Mouse (Mus musculus): ENCODE results near the gene Tex14. TPM values are rescaled to one million over a fixed set of nuclear protein-coding genes. Genes with fewer than 3 reads are reported as not detected.
"Not testable (repeated sequence)": the region's sequence is repeated elsewhere in the genome, so short reads cannot be mapped to it uniquely, and the experiment has no call there.

The Tex14 gene
- total RNA-seq, 2 experiments from 2014 or later = 0.37 to 0.82 TPM

DNA sequence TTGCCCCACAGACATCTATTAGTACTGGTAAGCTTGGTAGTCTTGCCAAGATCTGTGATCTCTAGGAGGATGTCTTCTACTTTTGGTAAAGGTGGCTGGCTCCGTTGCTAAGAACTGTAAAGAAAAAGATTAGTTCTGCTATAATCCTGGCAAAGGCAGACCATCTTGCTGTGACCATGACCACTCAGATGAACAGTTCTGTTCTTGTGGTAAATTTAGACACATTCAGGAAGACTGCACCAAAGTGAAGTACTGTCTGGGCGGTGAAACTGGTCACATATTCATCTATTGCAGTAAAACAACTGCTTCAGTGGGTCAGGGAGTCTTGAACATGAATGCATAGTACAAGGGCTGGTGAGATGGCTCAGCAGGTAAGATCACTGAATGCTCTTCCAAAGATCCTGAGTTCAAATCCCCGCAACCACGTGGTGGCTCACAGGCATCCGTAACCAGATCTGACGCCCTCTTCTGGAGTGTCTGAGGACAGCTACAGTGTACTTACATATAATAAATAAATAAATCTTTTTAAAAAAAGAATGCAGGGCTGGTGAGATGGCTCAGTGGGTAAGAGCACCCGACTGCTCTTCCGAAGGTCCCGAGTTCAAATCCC lies 63.9 kb downstream of the Tex14 start:
- DNase-seq (ENCODE audit: extremely low spot score in 1 of 2, low spot score in 1 of 2) = no peak

DNA sequence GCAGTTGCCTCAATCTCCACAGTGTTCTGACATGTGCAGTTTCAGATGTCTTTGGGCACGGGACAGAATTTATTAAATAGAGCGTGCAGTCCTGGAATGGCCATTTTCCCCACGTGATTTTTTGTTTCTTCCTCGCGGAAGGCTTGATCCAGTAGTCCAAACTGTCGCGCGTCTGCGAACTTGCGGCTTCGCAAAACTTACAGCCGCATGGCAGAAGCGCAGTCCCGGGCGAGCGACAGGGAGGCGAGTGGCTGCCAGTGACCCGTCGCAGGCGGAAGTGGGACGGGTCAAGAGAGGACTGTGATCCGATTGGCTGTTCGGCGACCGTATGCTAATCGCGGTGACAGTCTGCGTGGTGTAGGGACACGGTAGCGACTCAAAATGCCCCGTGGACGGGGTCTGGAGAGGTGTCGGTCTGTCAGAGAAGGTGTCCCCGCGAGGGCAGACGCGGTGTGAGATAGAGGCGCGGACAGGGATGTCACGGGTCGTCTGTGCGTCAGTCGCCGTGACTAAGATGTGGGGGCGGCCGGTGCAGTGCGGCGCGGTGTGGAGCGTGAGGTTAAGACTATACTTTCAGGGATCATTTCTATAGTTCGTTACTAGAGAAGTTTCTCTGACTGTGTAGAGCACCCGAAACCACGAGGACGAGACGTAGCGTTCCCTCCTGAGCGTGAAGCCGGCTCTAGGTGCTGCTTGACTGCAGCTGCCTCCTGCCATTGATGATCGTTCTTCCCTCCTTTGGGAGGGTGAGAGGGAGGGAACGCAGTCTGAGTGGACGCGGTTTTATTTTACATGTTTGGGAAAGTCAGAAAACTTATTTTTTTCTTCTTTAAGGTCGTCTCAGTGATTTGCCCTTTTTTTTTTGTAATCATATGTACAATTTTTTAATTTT lies 66.2 kb downstream of the Tex14 start:
- peak; percentile 24 to 30 for DNase-seq (ENCODE audit: extremely low spot score in 1 of 2, low spot score in 1 of 2)

DNA sequence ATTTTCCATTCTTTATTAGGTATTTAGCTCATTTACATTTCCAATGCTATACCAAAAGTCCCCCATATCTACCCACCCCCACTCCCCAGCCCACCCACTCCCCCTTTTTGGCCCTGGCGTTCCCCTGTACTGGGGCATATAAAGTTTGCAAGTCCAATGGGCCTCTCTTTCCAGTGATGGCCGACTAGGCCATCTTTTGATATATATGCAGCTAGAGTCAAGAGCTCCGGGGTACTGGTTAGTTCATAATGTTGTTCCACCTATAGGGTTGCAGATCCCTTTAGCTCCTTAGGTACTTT lies 66.8 kb downstream of the Tex14 start:
- not testable (repeated sequence) for DNase-seq (ENCODE audit: extremely low spot score in 1 of 2, low spot score in 1 of 2)

DNA sequence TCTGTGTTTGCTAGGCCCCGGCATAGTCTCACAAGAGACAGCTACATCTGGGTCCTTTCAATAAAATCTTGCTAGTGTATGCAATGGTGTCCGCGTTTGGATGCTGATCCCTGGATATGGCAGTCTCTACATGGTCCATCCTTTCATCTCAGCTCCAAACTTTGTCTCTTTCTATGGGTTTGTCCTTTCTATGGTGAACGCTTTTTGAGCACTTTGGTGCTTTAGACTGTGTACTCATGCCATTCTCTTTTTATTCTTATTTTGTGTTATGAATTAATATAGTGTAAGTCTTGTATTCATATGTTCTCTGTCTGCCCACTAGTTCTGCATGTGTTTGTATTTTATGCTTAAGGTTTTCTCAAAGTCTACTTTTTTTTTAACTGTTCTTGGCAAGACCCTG lies 67.2 kb downstream of the Tex14 start:
- not testable (repeated sequence) for DNase-seq (ENCODE audit: extremely low spot score in 1 of 2, low spot score in 1 of 2)

DNA sequence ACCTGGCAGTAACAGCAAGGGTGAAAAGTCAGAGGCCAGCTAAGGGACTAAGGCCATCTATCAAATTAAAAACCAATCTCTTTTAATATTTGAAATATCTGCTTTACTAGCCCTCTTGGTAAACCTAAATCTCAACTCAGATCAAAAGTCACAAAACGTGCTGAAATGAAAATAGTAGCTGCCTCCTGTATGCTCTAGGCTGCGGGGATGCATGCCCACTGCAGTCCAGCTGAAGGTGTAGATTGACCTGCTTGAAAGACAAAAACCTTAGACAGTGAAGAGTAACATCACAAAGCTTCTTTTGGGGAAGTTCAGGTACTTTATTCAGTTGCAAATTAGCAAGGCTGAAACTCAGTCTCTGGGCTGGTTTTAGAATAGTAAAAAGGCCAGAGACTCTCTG lies 74.3 kb downstream of the Tex14 start:
- not testable (repeated sequence) for DNase-seq (ENCODE audit: extremely low spot score in 1 of 2, low spot score in 1 of 2)

DNA sequence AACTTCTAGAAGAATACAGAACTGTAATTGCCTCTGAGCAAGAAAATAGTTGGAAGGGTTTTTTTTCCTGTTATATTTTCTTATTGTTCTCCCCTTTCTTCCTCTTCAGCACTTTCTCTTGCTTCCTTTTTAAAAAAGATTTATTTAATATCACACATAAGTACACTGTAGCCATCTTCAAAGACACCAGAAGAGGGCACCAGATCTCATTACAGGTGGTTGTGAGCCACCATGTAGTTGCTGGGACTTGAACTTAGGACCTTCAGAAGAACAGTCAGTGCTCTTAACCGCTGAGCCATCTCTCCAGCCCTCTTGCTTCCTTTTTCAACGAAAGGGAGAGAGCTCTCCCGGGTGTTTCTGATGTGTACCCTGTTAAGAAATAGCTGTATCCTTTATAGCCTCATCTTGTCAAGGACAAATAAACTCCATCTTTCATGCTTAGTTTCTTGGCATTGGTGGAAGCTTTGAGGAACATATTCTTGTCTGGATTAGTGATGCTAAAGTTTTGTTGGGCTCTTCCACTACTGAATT lies 79.0 kb downstream of the Tex14 start:
- DNase-seq (ENCODE audit: extremely low spot score in 1 of 2, low spot score in 1 of 2) = no peak

DNA sequence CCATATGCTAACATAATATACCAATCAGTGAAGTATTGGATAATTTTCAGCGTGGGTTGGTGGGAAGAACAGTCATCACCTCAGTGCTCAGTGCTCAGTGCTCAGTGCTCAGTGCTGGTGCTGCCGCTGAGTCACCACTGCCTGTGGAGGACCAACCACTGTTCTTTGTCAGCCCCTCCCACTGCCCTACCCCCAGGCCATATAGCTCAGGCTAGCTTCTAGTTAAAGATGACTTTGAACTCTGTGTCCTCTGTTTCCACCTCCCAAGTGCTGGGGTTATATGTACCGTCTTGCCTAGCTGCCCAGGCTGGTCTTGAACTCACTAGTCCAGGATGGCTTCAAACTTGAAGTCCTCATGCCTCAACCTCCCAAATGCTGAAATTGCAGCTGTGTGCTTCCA lies 84.1 kb downstream of the Tex14 start:
- DNase-seq (ENCODE audit: extremely low spot score in 1 of 2, low spot score in 1 of 2) = no peak

DNA sequence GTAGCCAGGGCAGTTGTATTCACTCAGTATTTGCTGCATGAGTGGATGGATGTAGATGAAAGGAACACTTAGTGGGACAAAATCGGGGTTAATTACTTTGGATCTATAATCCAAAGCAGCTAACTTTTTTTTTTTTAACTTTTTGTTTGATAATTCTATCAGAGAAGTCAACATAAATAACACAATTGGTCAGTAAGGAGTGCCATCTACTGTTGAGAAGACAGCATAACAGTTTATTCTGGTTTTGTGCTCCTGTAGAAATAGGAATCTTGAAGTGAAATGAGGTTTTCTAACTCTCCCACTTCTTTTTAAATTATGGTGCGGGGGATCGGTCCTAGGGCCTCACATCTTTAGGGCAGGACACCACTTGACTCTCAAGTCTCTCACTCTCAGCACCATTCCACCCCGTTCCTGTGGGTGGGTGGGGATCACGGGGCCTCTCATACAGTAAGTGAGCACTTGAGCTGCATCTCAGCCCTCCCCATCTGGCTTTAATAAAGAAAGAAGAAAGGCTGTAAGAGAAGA lies 99.9 kb downstream of the Tex14 start:
- DNase-seq (ENCODE audit: extremely low spot score in 1 of 2, low spot score in 1 of 2) = no peak

DNA sequence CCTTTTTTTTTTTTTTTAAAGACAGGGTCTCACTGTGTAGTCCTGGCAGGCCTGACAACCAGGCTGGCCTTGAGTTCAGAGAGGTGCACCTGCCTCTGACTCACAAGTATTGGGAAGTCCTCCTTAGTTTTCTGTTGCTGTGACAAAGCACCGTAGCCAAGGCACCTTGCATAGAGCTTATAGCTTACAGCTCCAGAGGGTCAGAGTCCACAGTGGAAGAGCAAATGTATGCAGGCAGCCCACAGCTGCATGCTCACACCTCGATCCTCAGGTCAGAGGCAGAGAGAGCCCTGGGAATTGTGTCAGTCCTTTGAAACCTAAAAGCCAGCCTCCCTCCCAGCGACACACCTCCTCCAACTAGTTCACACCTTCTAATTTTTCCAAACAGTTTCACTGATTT lies 101.6 kb downstream of the Tex14 start:
- DNase-seq (ENCODE audit: extremely low spot score in 1 of 2, low spot score in 1 of 2) = no peak

DNA sequence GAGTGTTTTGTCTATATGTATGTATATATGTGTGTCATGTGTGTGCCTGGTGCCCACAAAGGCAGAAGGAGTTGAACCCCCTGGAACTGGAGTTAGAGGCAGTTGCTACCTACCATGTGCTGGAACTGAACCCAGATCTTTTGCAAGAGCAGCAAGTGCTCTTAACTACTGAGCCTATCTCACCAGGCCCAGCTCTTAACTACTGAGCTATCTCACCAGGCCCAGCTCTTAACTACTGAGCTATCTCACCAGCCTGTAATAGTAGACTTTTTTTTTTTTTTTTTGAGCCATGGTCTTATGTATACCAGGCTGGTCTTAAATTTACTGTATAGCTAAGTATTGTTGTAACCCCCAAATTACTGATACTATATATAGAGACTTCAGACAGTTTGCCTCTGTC lies 102.2 kb downstream of the Tex14 start:
- DNase-seq (ENCODE audit: extremely low spot score in 1 of 2, low spot score in 1 of 2) = no peak

DNA sequence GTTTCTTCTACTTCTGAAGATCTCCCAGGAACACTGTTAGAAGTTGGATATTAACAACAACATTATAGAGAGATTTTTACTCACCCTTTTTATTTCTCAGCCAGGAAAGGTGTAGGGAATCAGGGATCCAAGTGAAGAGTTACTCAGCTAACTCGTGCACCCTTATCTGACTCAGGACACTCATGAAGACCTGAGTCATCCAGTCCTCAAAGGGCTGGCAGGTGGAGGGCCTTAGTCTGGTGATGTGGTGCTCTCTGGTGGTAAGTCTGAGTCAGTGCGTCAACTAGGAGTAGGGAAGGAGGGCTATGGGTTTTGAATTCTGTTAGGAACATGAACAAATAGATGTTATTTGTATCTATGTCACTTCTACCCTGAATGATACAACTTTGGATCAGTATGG lies 114.4 kb downstream of the Tex14 start:
- no peak for DNase-seq (ENCODE audit: extremely low spot score in 1 of 2, low spot score in 1 of 2)

DNA sequence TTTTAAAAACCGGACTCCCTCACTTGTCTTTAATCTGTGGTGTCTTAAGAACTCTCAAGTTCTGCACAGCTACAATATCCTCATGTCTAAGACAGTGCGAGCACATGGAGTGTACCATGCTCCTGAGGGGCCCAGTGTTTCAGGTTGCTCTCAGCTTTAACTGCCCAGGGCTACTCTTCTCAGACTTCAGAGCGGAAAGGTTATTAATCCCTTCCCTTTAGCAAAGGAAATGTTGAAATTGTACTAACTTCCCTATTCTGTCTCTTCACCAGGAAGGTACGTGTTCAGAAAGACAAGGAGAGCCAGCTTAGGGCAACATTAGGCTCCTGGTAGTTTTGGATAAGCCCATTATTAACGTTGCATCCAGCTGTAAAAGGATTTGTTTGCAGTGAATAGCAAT lies 118.6 kb downstream of the Tex14 start:
- no peak for DNase-seq (ENCODE audit: extremely low spot score in 1 of 2, low spot score in 1 of 2)

DNA sequence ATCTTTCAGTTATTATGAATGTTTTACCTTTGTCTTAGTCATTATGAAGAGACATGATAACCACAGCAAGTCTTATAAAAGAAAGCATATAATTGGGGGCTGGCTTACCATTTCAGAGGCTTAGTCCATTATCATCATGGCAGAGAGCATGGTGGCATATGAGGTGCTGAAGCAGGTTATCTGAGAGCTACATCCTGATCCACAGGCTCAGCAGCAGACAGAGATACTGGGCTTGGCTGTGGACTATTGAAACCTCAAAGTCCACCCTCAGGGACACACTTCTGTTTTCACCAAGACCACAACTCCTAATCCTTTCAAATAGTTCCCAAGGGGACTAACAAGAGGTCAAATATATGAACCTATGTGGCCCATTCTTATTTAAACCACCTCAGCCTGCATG lies 119.1 kb downstream of the Tex14 start:
- no peak for DNase-seq (ENCODE audit: extremely low spot score in 1 of 2, low spot score in 1 of 2)

DNA sequence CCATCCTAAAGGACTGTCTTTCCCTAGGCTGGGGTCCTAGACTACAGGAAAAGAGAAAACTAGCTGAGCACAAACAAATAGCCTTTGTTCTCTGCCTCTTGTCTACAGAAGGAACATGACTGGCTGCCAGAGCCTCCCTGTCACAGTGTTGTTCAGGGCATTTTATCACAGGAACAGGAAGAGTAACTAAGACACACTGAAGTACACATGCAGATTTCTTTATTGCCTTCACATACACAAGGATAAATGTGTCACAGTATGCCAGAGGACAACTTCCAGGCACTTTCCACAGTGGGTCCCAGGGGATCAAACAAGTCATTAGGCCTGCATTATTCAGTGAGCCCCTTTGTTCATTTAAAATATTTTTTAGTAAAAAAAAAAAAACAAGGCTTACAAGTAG lies 119.9 kb downstream of the Tex14 start:
- no peak for DNase-seq (ENCODE audit: extremely low spot score in 1 of 2, low spot score in 1 of 2)

DNA sequence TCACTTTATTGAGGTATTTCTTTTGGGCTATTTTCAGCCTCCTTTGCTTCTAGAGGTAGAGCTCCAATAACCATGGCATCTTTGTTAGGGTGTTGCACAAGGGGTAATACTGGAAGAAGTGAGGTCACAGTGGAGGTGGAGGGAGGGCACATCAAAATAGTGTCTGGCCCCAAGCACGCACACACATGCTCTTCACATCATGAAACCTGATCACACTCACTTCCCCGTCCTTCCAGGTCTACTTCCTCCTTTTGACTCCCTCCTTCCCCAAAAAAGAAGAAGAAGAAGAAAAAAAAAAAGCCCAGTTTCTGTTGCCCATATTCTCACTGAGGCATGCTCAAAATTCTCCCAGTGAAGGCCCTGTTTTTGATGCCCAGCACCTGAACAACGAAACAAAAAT lies 122.5 kb downstream of the Tex14 start:
- DNase-seq (ENCODE audit: extremely low spot score in 1 of 2, low spot score in 1 of 2) = no peak

DNA sequence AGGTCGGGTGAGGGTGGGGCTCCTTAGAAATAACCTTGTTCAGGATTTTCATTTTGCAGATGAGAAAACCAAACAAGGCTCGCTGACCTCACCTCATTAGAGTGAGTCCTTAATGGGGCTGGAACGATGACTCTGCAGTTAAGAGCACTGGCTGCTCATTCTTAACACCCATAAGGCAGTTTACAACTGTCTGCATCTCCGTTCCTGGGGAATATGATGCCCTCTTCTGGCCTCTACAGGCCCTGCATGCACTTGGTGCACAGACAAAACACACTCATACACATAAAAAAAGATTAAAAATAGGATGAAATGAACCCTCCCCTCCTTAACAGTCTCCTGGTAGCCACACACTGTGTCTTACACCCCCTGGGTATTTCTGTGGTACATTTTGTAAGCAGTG lies 123.1 kb downstream of the Tex14 start:
- no peak for DNase-seq (ENCODE audit: extremely low spot score in 1 of 2, low spot score in 1 of 2)

DNA sequence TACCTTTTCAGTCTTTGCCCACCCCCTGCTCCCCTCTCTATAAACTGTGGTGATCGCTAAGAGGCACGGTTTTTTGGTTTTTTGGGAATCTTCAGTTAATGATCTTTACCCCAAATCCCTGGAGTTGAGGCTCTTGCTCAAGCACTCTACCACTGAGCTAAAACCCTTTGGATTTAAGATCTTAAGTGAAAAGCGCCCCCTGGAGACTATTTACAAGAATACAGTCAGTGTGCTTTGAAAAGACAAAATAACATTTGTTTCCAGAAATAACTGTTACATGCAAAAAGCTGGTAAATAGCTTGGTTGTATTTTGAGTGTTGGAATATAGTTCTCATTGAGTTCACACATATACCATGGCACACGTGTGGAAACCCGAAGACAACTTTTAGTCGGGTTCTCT lies 126.8 kb downstream of the Tex14 start:
- no peak for DNase-seq (ENCODE audit: extremely low spot score in 1 of 2, low spot score in 1 of 2)

DNA sequence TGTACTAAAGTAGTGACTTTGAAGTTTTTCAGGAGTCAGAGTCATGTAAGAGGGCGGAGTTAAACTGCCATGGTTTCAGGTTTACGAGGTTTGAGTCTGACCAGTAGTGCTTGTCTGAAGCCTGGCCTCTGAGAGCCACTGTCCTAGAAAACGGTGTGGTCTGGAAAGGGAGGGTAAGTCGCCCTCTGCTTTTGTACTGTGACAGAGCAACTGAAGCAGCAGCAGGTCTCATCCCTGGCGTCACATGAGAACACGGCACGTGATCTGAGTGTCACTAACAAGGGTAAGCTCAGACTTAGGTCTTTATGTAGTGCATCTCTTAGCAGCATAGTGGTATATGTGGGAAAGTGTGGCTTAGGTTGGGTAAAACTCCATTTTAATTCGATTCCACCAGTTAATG lies 137.4 kb downstream of the Tex14 start:
- no peak for DNase-seq (ENCODE audit: extremely low spot score in 1 of 2, low spot score in 1 of 2)

DNA sequence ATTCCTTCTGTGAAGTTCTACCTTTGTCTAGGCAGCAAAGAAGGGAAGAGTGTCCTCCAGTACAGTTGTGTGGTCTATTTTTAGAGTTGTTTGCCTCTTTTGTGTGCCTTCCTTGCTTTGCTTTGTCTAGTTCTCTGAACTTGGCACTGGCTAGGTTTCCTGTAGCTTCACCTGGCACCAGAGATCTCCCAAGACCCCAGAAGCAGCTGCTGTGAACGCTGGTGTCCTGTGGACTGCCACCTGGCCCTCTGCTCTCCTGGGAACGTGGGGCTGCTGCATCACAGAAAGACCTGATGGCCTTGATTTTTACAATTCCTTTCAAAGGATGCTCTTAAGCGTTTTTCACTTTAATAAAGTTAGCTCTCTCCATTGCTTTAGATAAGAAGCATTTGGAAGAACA lies 138.0 kb downstream of the Tex14 start:
- no peak for DNase-seq (ENCODE audit: extremely low spot score in 1 of 2, low spot score in 1 of 2)

DNA sequence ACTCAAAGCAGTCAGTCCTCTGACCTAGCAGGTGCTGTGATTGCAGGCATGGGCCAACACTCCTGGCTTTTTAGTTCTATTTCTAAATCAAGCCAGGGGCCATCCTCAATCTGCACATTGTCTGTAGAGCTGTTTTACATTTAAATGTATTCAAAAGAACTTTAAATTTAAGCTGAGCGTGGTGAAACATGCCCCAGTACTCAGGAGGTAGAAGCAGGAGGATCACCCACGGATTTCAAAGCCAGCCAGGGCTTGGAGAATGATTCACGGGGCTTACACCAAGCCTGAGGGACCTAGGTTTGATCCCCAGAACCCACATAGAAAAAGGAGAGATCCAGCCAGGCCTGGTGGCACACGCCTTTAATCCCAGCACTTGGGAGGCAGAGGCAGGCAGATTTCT lies 148.5 kb downstream of the Tex14 start:
- DNase-seq (ENCODE audit: extremely low spot score in 1 of 2, low spot score in 1 of 2) = no peak

DNA sequence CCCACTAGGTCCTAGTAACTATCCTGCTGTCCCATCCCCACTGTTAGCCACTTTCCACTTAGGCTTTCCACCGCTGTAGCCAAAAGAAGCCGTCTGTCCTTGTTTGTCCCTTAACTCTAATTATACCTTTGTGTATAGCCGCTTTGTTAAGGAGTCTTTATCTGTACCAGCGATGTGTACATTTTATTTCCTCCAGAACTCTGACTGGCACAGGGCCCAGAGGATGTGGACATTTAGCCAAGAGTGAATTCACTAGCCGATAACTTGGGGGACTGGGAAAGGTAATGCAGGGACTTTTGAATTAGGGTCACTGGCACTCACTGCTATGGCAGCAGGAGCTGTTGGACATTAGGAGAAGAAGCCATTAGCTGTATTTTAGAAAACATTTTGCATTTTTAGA lies 149.5 kb downstream of the Tex14 start:
- DNase-seq (ENCODE audit: extremely low spot score in 1 of 2, low spot score in 1 of 2) = no peak
